Mouse (Mus musculus): ENCODE measurements around the gene Serpinf1. TPM values are rescaled to one million over a fixed set of nuclear protein-coding genes. Genes with fewer than 3 reads are reported as not detected.
A peak's percentile ranks its signal among the peaks of the same experiment; 100 is the strongest.
"Not testable (repeated sequence)": the region's sequence is repeated elsewhere in the genome, so short reads cannot be mapped to it uniquely, and the experiment has no call there.

The Serpinf1 gene
- polyA plus RNA-seq, 1 experiment from 2014 or later: 72.8 TPM

GRCm38 (mm10) chr11:75458628-75459041 lies 36.1 kb upstream of the Serpinf1 start:
- 80% methylated on average over 8 of the region's 8 CpGs for WGBS
- H3K4me1 ChIP-seq (ENCODE audit: control insufficient read depth, insufficient read depth, low read length): peaks cover 37% of the 10 kb centered on the region
- H3K9ac ChIP-seq (ENCODE audit: low read length): no peak overlapping the region
- H3K4me3 ChIP-seq (replicated peaks; ENCODE audit: low read length): no peak overlapping the region
- no peak overlapping the region for H3K4me2 ChIP-seq (ENCODE audit: low read depth, low read length)
- no peaks in the 10 kb centered on the region for H3K27me3 ChIP-seq (ENCODE audit: control insufficient read depth, insufficient read depth, low read length)
- no peaks in the 10 kb centered on the region for H3K9me3 ChIP-seq (replicated peaks; ENCODE audit: control insufficient read depth, low read length)
- no peak for ATAC-seq (ENCODE audit: insufficient read depth, low FRiP score)
- H3K36me3 ChIP-seq (ENCODE audit: control insufficient read depth, insufficient read depth, low read length): no peaks in the 10 kb centered on the region
- no peak overlapping the region for H3K27ac ChIP-seq (ENCODE audit: low read length)

- H3K9me3 ChIP-seq (replicated peaks; ENCODE audit: control insufficient read depth, low read length): no peaks in the 10 kb centered on the region
- no peak overlapping the region for H3K4me2 ChIP-seq (ENCODE audit: low read depth, low read length)
- H3K27ac ChIP-seq (ENCODE audit: low read length): no peak overlapping the region
- WGBS: 15% methylated on average over 3 of the region's 3 CpGs
- H3K4me1 ChIP-seq (ENCODE audit: control insufficient read depth, insufficient read depth, low read length): peaks cover 37% of the 10 kb centered on the region
- no peaks in the 10 kb centered on the region for H3K27me3 ChIP-seq (ENCODE audit: control insufficient read depth, insufficient read depth, low read length)
- H3K9ac ChIP-seq (ENCODE audit: low read length): no peak overlapping the region
- no peak overlapping the region for H3K4me3 ChIP-seq (replicated peaks; ENCODE audit: low read length)
- H3K36me3 ChIP-seq (ENCODE audit: control insufficient read depth, insufficient read depth, low read length): no peaks in the 10 kb centered on the region
- ATAC-seq (ENCODE audit: insufficient read depth, low FRiP score): no peak
These were observed 35.7 kb upstream of the Serpinf1 start for GRCm38 (mm10) chr11:75458169-75458568.

- no peak overlapping the region for H3K4me2 ChIP-seq (ENCODE audit: low read depth, low read length)
- H3K4me1 ChIP-seq (ENCODE audit: control insufficient read depth, insufficient read depth, low read length): peaks cover 27% of the 10 kb centered on the region
- 72% methylated on average over 7 of the region's 7 CpGs for WGBS
- H3K4me3 ChIP-seq (replicated peaks; ENCODE audit: low read length): no peak overlapping the region
- H3K36me3 ChIP-seq (ENCODE audit: control insufficient read depth, insufficient read depth, low read length): no peaks in the 10 kb centered on the region
- ATAC-seq (ENCODE audit: insufficient read depth, low FRiP score): no peak
- no peaks in the 10 kb centered on the region for H3K9me3 ChIP-seq (replicated peaks; ENCODE audit: control insufficient read depth, low read length)
- no peak overlapping the region for H3K27ac ChIP-seq (ENCODE audit: low read length)
- no peaks in the 10 kb centered on the region for H3K27me3 ChIP-seq (ENCODE audit: control insufficient read depth, insufficient read depth, low read length)
- H3K9ac ChIP-seq (ENCODE audit: low read length): no peak overlapping the region
These were observed 34.0 kb upstream of the Serpinf1 start for GRCm38 (mm10) chr11:75456440-75456871.

- H3K36me3 ChIP-seq (ENCODE audit: control insufficient read depth, insufficient read depth, low read length); H3K9ac ChIP-seq (ENCODE audit: low read length); H3K27me3 ChIP-seq (ENCODE audit: control insufficient read depth, insufficient read depth, low read length); H3K9me3 ChIP-seq (replicated peaks; ENCODE audit: control insufficient read depth, low read length); ATAC-seq (ENCODE audit: insufficient read depth, low FRiP score); H3K27ac ChIP-seq (ENCODE audit: low read length); H3K4me2 ChIP-seq (ENCODE audit: low read depth, low read length); H3K4me3 ChIP-seq (replicated peaks; ENCODE audit: low read length): not testable (repeated sequence)
- peaks cover 27% of the 10 kb centered on the region for H3K4me1 ChIP-seq (ENCODE audit: control insufficient read depth, insufficient read depth, low read length)
- WGBS: 93% methylated on average over 2 of the region's 2 CpGs
These were observed 33.5 kb upstream of the Serpinf1 start for GRCm38 (mm10) chr11:75455971-75456370.

GRCm38 (mm10) chr11:75455041-75455736 lies 32.7 kb upstream of the Serpinf1 start:
- peak overlapping the region; percentile 83 for H3K9ac ChIP-seq (ENCODE audit: low read length)

GRCm38 (mm10) chr11:75453991-75454930 lies 31.8 kb upstream of the Serpinf1 start, which contains the start of gene Wdr81:
Gene Wdr81 (minus strand): TSS chr11:75454717.
- Histone ChIP-seq H3K9me3 (replicated peaks; ENCODE audit: control insufficient read depth, low read length) (no peaks in the 10 kb centered on the region), H3K36me3 (ENCODE audit: control insufficient read depth, insufficient read depth, low read length) (no peaks in the 10 kb centered on the region), H3K4me1 (ENCODE audit: control insufficient read depth, insufficient read depth, low read length) (peaks cover 17% of the 10 kb centered on the region), H3K4me2 (ENCODE audit: low read depth, low read length) (peak within 1 kb of the TSS; percentile 100), H3K27ac (ENCODE audit: low read length) (peak within 1 kb of the TSS; percentile 72), H3K9ac (ENCODE audit: low read length) (peak within 1 kb of the TSS; percentile 83), H3K4me3 (replicated peaks; ENCODE audit: low read length) (peak within 1 kb of the TSS; percentile 73), H3K27me3 (ENCODE audit: control insufficient read depth, insufficient read depth, low read length) (no peaks in the 10 kb centered on the region)
- 2% methylated on average over 56 of the region's 56 CpGs for WGBS
- peak; percentile 93 for ATAC-seq (ENCODE audit: insufficient read depth, low FRiP score)

More at GRCm38 (mm10) chr11:75455041-75455736, 32.7 kb upstream of the Serpinf1 start:
- Histone ChIP-seq H3K27me3 (ENCODE audit: control insufficient read depth, insufficient read depth, low read length) (no peaks in the 10 kb centered on the region), H3K4me1 (ENCODE audit: control insufficient read depth, insufficient read depth, low read length) (peaks cover 26% of the 10 kb centered on the region), H3K27ac (ENCODE audit: low read length) (peak overlapping the region; percentile 72), H3K4me2 (ENCODE audit: low read depth, low read length) (peak overlapping the region; percentile 100), H3K4me3 (replicated peaks; ENCODE audit: low read length) (peak overlapping the region; percentile 73), H3K36me3 (ENCODE audit: control insufficient read depth, insufficient read depth, low read length) (no peaks in the 10 kb centered on the region), H3K9me3 (replicated peaks; ENCODE audit: control insufficient read depth, low read length) (no peaks in the 10 kb centered on the region)
- no peak for ATAC-seq (ENCODE audit: insufficient read depth, low FRiP score)
- 73% methylated on average over 10 of the region's 10 CpGs for WGBS

- no peak for ATAC-seq (ENCODE audit: insufficient read depth, low FRiP score)
- no peaks in the 10 kb centered on the region for H3K9me3 ChIP-seq (replicated peaks; ENCODE audit: control insufficient read depth, low read length)
- H3K27me3 ChIP-seq (ENCODE audit: control insufficient read depth, insufficient read depth, low read length): no peaks in the 10 kb centered on the region
- WGBS: 91% methylated on average over 31 of the region's 31 CpGs
- peak overlapping the region; percentile 73; the same call in 1 of the 2 replicates for H3K4me3 ChIP-seq (replicated peaks; ENCODE audit: low read length)
- no peak overlapping the region; the same call in 1 of the 2 replicates for H3K9ac ChIP-seq (ENCODE audit: low read length)
- H3K4me1 ChIP-seq (ENCODE audit: control insufficient read depth, insufficient read depth, low read length): peaks cover 15% of the 10 kb centered on the region
- H3K4me2 ChIP-seq (ENCODE audit: low read depth, low read length): peak overlapping the region; percentile 100; the same call in 1 of the 2 replicates
- no peak overlapping the region for H3K27ac ChIP-seq (ENCODE audit: low read length)
- H3K36me3 ChIP-seq (ENCODE audit: control insufficient read depth, insufficient read depth, low read length): peaks cover 7% of the 10 kb centered on the region; the same call in 1 of the 2 replicates
These were observed 30.5 kb upstream of the Serpinf1 start for GRCm38 (mm10) chr11:75452812-75453557.

DNA sequence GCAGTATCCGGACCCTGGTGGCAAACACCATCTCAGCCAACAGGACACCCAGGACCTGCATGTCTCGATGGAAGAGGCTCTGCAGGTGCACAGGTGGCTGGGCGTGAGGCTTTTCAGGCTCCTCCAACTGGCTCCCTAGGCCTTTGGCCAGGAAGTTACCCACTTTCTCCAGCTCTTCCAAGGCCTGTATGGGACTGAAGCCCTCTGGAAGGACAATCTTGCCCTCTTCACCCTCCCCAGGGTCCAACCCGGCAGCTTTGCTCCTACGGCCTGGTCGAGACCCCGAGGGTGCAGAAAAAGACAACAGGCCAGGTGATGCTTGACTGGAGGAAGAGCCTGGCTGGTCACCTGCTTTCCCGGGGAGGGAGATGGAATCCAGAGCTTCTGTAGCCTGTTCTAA lies 29.6 kb upstream of the Serpinf1 start:
- Histone ChIP-seq H3K9me3 (replicated peaks; ENCODE audit: control insufficient read depth, low read length) (no peaks in the 10 kb centered on the region), H3K4me2 (ENCODE audit: low read depth, low read length) (no peak overlapping the region), H3K4me1 (ENCODE audit: control insufficient read depth, insufficient read depth, low read length) (peaks cover 15% of the 10 kb centered on the region), H3K9ac (ENCODE audit: low read length) (no peak overlapping the region), H3K27ac (ENCODE audit: low read length) (no peak overlapping the region), H3K4me3 (replicated peaks; ENCODE audit: low read length) (no peak overlapping the region), H3K36me3 (ENCODE audit: control insufficient read depth, insufficient read depth, low read length) (peaks cover 13% of the 10 kb centered on the region), H3K27me3 (ENCODE audit: control insufficient read depth, insufficient read depth, low read length) (no peaks in the 10 kb centered on the region)
- 95% methylated on average over 8 of the region's 8 CpGs for WGBS
- no peak for ATAC-seq (ENCODE audit: insufficient read depth, low FRiP score)
